Mouse (Mus musculus) heart, postnatal 0 days (tissue): Measurements from ENCODE around the gene Rfx6.

Experiments used
- CTCF ChIP-seq: IDR thresholded peaks from 2 replicates; pipeline ENCODE4 v1.5.1; 2016; ENCODE audit warnings: antibody characterized with exemption, control low read depth, low read depth
- EP300 ChIP-seq: IDR thresholded peaks from 2 replicates; pipeline ENCODE4 v1.6.1; 2016; ENCODE audit warnings: antibody characterized with exemption, low read depth

GRCm38 (mm10) chr10:51769252-51769651 is 91.7 kb downstream of the Rfx6 start:
- TF ChIP-seq CTCF (no peak), EP300 (no peak)
